Mouse (Mus musculus): ENCODE data around the gene Mtus2.
"Not testable (repeated sequence)": the region's sequence is repeated elsewhere in the genome, so short reads cannot be mapped to it uniquely, and the experiment has no call there.

Gene Mtus2

DNA sequence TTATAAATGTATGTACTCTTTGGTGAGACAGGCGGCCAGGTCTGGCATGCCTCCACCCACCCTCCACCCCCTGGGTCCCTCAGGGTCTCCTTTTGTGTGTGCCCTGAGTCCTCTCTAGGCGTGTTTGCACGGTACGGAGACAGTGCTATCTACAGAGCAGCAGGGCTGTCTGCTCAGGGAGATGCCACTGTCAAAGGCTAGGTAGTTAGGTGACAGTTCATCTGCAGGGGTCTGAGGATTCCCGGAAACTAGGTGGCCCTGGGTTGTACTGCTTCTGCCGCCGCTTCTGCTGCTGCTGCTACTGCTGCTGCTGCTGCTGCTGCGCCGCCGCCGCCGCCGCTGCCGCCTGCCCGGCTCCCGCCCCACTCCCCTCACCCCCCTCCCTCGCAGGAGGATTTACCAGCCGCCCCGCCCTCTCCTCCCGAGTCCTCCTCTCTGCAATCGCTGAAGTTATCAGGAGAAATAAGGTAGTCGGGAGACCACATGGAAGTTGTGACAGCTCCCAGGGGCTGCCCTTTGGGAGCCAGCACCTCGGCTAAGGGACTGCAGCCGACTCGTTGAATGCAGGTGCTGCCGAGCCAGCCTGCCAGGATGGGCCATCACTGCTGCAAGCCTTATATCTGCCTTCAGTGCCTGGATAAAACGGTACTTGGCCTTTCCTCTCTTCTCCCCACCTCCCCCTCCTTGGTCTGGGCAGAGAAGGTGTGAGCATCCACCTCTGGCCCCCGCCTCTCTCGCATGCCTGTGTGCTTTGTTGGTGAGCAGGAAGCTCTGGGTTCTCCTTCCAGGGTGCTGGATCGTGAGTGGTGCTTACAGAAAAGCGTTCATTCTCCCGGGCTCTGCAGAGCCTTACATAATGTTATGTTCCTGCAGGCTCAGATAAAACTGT lies 307.9 kb downstream of the Mtus2 start:
- in situ Hi-C loops (cut with MseI, MboI), result no loop called here

DNA sequence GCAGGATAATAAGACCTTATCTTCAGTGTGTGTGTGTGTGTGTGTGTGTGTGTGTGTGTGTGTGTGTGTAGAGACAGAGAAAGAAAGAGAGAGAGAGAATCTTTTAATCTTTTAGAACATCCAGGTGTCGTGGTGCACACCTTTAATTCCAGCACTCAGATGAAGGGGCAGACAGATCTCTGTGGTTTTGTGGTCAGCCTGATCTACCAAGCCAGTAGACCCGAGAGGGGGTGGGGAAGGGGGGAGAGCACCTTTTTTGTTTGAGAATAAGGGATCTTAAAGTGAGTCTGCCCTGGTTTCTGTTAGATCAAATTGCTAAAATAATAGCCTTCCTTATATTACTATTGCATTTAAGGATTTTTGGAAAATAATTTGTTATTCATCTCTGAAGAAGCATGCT lies 309.7 kb downstream of the Mtus2 start:
- in situ Hi-C loops (cut with MseI, MboI), result no loop called here

DNA sequence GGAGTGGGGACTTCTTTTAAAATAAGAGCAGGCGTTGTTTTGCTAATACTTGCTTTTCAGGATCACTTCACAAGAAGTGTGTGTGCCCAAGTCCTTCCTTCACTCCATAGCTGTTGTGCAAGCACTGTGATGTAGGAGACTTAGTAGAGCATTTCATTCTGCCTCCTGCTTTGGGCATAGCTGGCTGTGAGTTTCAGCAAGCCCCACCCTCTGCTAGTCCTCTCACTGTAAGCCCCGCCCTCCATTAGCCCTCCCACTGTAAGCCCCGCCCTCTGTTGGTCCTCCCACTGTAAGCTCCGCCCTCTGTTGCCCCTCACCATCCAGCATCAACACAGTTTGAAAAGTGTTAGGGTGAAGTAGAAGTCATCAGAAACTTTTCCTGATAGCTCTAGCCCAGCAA lies 310.3 kb downstream of the Mtus2 start:
- in situ Hi-C loops (cut with MseI, MboI), result no loop called here

DNA sequence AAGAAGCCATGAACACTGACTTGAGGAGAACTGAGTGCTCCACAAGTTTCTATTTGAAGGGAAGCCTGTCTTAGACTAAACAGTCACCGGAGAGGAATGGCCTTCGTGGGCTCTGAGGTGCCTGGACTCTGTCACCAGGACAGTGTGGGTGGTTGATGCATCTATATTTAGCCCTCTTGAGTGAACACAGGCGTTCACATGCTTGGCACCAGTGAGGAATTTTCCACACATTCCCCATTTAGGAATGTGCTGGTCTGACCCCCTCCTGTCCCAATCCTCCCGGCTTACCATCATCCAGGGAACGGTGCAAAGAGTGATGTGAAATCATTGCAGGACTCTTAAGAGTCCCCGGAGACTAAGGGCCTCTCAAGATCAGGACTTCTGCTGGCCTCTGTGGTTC lies 314.9 kb downstream of the Mtus2 start:
- in situ Hi-C loops (cut with MseI, MboI), result no loop called here

DNA sequence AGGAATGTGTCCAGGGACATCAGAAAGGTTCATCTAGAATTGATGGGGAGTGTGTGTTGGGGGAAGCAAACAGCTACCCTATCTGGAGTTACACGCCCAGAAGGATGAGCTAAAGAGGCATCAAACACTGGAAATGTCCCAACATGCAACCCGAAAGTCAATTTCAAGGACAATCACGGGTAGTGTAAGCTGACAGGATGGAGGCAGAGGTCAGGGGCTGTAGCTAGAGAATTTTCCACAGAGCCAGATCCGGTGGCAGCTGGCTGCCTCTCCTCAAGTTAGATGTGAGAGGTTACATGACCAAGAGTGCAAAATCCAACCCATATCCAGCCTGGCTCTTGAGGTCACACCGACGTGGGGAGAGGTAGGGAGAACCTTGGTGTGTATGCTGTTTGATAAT lies 315.7 kb downstream of the Mtus2 start:
- in situ Hi-C loops (cut with MseI, MboI), result no loop called here

DNA sequence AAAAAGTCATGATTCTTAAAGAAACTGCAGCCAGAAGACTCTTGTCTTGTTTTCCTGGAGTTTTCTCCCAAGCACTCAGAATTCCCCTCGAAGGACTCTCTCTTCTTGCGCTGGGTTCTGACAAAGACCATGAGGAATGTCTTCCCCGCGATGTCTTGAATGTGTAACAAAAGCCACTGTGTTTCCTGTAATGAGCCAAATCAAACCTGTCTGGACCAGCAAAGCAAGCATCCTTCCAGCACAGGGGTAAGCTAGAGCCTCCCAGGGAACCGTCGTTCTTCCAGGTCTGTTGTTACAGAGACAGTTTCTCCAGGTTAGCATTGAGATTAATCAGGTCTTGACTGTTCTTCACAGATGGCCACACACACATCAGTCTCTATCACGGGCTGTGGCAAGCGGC lies 321.1 kb downstream of the Mtus2 start:
- in situ Hi-C loops (cut with MseI, MboI), result no loop called here

DNA sequence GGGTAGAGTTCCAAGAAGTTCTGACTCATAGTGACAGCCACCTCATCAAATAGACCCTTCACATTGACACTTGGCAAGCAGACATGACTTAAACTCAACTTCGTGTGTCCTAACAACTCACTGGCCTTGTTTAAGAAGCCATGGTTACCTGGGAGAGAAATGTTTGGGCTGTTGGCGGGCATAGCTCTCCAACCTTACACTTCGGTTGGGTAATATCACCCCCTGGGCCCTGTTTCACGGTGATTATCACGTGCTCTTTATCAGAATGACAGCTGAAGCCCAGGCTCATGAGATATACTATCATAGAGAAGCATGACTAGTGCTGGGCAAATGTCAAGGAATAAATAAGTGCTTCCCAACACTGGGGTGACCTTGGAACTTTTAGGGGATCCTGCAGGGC lies 323.2 kb downstream of the Mtus2 start:
- in situ Hi-C loops (cut with MseI, MboI), result no loop called here

DNA sequence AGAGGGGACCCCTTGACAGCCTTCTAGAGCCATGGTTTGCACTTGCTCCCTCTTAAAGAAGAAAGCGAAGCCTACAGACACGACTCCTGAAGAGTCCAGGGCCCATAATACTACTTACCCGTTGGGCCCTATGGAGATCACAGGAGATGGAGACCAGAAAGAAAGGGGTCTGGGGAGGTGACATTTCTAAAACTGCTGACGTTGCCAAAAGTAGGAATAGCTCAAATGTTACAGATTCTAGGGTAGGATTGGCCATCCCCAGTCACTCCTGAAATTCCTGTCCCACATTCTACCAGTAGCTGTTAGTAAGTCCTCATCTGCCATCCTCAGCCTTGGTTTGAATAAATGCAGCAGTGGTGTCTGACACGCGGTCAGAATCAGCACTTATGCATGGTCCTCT lies 325.0 kb downstream of the Mtus2 start:
- in situ Hi-C loops (cut with MseI, MboI), result no loop called here

DNA sequence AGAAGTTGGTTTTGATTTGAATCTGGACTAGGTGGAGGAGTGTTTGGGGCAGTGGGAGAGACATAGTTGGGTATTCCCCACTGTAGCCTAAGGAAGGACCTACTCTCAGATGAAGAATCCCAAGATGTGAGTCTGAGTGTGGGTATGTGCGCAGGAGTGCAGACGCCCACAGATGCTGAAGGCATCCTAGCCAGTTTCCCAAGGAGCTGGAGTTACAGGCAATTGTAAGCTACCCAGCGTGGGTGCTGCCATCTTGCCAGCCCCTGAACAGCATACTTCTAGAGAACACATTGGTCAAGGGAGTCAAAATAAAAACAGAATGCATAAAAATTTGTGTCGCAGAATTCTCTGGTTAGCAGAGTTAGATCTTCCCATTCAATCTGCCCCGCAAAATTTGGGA lies 325.5 kb downstream of the Mtus2 start:
- in situ Hi-C loops (cut with MseI, MboI), result no loop called here

DNA sequence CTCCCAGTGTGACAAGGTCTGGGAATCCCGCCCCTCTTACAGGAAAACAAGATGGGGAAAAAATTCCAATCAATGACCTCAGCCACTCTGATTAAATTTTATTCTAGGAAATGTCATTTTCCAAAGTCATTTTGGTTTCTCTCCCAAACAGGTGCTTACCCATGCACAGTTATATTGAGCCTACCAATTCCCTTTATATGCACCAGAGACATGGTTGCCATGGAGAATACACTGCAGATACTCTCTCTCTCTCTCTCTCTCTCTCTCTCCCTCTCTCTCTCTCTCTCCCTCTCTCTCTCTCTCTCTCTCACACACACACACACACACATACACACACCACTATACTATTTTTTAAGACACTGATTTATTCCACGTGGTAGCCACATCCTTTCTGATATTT lies 326.1 kb downstream of the Mtus2 start:
- in situ Hi-C loops (cut with MseI, MboI), result no loop called here

DNA sequence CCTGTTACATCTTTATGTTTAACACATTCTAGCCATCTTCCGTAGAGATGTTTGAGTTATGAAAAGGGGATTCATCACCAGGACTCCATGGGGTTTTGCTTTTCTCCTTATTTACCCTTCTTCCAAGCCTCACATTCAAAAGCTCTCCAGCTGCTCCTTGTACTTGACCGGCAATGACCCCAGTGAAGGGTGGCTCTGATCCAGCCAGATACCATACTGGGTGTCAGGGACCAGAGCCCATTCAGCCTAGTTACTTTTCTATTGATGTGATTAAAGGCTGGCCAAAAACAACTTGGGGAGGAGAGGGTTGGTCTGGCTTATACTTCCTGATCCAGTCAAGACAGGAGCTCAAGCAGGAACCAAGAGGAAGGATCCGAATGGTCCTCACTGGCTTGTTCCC lies 326.5 kb downstream of the Mtus2 start:
- in situ Hi-C loops (cut with MseI, MboI), result no loop called here

DNA sequence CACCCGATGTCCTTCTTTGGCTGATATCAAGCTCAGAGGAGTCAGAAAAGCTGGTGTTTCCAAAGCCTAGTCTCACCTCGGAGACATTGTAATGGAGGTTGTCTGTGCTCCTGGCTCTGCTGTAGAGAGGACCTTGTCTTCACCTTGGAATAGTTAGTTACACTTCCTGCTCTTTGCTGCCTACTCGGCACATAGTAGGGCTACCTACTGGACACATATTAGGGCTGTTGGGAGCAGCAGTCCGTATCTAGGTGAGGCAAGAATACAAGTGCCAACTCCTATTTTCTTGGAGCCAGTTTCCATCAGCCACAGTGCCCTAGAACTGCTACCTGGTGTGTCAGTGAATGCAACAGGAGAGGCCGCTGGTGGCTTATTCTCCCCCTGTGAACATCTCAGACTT lies 330.4 kb downstream of the Mtus2 start:
- in situ Hi-C loops (cut with MseI, MboI), result no loop called here

DNA sequence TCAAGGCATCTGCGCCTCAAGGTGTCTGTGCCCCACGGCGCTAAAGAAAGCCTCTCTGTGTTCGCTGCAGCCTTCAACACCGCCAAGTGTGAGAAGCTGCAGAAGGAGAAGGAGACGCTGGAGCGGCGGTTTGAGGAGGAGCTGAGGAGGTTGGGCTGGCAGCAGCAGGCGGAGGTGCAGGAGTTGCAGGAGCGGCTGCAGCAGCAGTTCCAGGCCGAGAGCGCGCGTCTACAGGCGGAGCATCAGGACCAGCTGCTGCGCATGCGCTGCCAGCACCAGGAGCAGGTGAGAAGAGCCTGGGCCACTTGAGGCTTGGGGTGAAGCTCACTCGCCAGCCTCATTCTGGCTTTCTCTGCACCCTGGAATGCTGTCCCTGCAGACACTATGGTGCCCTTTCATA lies 331.7 kb downstream of the Mtus2 start:
- in situ Hi-C loops (cut with MseI, MboI), result no loop called here

DNA sequence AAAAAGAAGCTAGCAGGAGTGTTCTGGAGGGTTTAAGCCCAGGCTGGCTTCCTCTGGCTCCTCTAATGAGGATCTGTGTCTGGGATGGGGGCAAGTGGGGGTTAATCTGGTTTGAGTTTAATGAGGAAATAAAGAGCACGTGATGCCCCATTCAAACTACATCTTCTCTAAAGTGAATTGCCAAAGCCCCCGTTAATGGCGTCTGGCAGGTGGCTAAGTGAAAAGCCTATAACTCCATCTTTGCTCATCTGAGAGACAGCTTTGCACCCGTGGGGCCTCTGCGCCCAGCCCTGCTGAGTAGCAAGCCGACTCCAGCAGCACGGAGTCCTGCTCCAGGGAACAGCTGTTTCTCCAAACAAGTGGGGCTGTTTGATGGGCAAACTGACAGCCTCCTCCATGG lies 332.8 kb downstream of the Mtus2 start:
- in situ Hi-C loops (cut with MseI, MboI), result no loop called here

DNA sequence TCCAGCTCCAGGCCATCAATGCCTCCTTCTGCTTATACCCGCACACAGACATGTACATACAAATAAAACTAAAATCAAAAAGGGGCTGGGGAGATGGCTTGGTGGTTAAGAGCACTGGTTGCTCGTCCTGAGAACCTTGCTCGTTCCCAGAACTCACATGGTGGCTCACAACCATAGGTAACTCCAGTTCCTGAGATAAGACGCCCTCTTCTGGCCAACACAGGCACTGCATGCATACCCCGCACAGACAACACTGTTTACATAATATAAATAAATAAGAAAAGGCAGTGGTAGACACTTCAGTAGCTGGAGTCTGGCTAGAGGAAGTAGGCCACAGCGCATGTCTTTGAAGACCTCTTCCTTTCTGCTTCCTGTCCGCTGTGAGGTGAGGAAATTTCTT lies 335.7 kb downstream of the Mtus2 start:
- in situ Hi-C loops (cut with MseI, MboI), result no loop called here

DNA sequence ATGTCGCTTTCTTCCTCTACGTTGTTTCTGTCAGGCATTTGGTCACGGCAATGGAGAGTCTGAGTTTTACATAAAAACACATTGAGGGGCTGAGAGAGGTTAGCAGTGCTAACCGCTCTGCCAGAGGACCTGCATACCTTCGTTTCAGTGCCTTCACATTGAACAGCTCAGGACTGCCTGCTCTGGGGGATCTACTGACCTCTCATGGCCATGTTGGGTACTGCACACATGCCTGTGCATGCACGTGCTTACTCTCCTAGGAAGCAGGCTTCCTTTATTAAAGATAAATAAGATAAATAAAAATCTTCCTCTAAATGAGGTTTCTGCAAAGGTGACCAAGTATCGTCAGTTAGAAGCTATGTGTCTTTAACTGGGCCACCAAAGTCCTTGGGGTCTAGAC lies 336.2 kb downstream of the Mtus2 start:
- in situ Hi-C loops (cut with MseI, MboI), result no loop called here

DNA sequence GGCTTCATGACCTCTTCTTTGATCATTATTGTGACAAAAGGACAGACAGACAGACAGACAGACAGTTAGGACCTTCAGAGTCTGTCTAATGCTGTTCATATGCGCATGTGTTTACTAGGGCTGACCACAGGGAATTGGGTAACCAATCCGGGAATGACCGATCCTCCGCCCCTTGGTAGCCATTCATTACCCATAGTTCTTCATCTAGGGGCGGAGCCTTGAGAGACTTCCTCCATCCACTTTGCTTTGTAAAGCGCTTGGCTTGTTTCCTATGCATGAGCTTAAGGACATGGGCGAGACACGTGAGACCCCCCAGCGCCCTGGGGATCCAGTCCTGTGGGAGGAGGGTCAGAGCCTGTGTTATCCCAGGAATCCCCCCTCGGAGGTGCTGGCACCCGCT lies 345.8 kb downstream of the Mtus2 start:
- in situ Hi-C loops (cut with MseI, MboI), result no loop called here

DNA sequence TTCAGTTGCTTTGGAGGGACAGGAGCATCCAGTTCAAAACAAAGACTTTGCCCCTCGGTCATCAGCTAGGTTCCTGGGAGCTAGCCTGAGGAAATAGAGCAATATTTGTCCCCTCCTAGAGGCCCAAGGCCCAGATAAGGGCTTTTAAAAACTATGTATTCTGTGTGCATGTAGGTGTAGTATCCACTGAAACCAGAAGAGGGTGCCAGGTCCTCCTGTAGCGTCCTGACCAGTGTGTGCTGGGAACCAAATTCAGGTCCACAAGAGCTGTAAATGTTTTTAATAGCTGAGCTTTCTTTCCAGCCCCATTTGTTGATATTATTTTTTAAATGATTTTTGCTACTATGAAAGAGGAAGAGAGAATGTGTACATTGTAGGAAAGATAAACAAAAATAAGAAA lies 347.0 kb downstream of the Mtus2 start:
- in situ Hi-C loops (cut with MseI, MboI), result no loop called here

DNA sequence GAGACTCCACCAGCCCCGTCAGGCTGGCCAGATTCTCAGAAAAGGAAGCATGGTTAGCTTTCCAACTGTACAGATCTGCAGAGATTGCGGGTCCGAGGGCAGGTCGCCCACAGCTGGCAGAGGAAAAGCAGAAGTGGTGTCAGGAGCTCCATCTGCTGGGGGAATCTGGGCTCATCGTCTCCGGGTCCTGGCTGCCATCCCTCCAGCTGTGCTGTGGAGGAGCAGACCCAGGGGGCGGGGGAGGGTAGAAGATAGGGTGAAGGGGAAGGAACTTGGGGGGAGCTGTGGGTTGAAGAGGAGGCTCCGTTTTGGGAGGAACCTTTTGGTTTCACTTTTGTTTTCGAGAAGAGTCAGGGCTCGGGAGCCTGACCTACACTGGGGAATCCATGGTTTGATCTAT lies 353.7 kb downstream of the Mtus2 start:
- in situ Hi-C loops (cut with MseI, MboI), result no loop called here

DNA sequence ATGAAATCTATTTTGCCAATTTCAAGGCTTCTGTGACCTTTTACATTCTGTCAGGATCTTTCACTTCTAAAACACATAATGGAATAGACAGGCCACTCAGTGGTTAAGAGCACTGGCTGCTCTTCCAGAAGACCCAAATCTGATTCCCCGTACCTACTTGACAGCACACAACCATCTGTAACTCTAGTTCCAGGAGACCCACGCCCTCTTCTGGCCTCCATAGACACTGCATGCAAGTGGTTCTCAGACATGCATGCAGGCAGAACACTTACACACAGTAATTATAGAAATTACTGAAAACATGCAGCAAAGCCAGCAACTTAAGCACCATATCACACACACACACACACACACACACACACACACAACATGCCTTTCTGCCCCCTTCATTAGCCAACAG lies 355.3 kb downstream of the Mtus2 start:
- in situ Hi-C loops (cut with MseI, MboI), result no loop called here

DNA sequence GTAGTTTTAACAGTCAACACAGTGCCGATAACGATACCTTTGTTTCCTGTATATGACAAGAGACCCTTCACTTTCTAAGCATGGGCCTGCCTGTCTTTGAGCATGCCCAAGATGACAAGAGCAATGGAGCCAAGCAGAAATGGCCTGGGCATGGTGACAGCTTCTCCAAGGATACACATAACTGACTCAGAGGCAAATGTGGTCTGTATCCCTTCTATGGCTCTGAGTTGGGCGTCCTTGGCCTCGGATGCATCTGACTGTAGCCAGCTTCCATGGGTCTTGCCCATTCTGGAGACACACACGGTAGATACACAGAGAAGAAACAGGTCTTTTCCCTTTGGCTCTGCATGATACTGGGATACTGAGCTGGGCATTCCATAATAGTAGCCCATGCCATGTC lies 357.8 kb downstream of the Mtus2 start:
- in situ Hi-C loops (cut with MseI, MboI), result no loop called here

DNA sequence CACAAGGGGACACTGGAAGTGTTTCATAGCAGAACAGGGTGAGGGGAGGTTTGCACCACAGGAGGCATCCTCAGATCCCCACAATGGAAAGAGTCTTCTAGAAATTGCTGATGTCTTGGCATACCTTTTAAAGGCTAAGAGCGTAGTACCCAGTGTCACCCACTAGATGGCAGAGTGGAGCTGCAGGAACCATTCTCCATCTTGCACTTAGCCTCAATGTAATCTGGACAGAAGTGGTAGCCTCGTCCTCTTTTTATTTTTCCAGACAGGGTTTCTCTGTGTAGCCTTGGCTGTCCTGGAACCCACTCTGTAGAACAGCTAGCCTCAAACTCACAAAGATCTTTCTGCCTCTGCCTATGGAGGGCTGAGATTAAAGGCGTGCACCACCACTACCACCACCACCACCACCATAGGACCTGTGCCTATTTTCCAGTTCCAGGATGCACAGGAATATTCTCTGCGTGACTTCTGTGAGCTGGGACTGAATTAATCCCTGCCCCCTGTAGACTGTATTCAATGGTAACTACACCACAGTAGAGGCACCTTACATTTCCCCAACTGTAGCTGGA lies 368.3 kb downstream of the Mtus2 start:
- in situ Hi-C loops (cut with MseI, MboI), result no loop called here

DNA sequence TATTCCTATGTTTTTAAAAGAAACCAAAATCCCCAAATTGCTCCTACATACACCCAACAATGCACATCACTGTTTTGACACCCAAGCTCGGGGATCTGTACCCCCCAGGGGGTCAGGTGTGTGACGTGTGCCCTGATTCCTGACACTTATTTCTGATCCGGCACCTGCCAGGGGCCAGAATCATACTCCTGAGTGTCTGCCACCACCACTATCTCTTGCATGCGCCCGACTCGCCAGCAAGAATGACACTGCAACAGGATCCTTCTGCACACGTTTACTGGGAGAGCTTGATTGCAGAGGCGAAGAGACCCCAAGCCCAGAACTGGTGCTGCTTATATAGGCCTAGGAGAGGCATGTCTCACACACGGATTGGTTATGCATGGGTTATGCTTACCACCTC lies 369.2 kb downstream of the Mtus2 start:
- in situ Hi-C loops (cut with MseI, MboI), result not testable (repeated sequence)

DNA sequence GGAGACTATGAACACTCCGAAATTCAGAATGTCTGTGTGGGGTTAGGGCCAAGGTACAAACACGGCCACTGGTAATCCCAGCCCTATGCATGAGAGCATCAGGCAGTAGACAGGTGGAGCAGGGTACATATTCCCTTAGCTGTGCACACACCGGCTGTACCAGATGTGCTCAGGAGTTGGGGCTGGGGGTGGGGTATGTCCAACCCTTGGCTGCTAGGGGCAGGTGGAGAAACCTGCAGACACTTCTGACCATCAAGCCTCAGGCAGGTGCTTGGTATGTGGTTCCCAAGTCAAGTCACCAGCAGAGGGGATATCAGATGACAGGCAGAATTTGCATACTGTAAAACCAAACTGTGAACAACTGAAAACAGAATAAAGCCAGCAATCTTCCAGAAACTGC lies 371.9 kb downstream of the Mtus2 start:
- in situ Hi-C loops (cut with MseI, MboI), result no loop called here

Data from mouse trophoblast stem cell (cell line).